Mouse (Mus musculus) E14TG2a.4 (cell line): ENCODE measurements around the gene Asap3.

ENCODE experiments used
- H3K27me3 ChIP-seq: 2 replicates; pipeline ENCODE4 v1.6.1; 2014; ENCODE audit warnings: low read length, control low read depth; ENCODE audit not compliant: insufficient read depth
- H3K36me3 ChIP-seq: 2 replicates; pipeline ENCODE4 v1.6.1; 2014; ENCODE audit warnings: low read length, control low read depth; ENCODE audit not compliant: insufficient read depth
- H3K4me1 ChIP-seq: replicated peaks from 2 replicates; pipeline ENCODE4 v1.6.1; 2014; ENCODE audit warnings: low read depth, low read length, control low read depth
- H3K4me3 ChIP-seq: replicated peaks from 2 replicates; pipeline ENCODE4 v1.5.1; 2014; ENCODE audit warnings: mild to moderate bottlenecking, low read length
- H3K9me3 ChIP-seq: 2 replicates; pipeline ENCODE4 v1.6.1; 2014; ENCODE audit warnings: low read length, control low read depth
- CTCF ChIP-seq: conservative IDR thresholded peaks from 2 replicates; pipeline ENCODE4 v1.5.1; 2014; ENCODE audit warnings: low read length
- NANOG ChIP-seq: IDR thresholded peaks from 2 replicates; pipeline ENCODE4 v1.6.1; 2014; ENCODE audit warnings: borderline replicate concordance, low read length, mixed read lengths
- POU5F1 ChIP-seq: IDR thresholded peaks from 2 replicates; pipeline ENCODE4 v1.6.1; 2014; ENCODE audit warnings: low read length, borderline replicate concordance

Gene Asap3

DNA sequence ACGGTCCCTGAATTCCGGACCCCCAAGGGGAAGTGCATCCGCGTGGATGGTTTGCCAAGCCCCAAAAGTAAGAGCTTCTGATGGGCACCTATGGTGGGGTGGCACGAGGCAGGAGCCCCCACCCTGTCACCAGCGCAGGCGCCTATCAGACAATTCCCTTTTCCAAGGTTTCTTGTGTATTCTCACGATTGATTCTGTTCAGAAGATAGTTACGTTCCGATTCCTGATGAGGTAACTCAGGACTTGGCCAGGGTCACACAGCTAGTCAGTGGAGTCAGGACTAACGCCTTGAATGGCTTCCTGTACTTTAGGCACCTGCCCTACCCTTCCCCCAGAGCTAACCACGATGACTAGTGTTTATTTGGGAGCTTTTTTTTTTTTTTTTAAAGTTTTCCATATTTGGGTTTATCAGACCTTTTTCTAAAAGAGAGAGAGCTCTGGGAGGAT is 27.7 kb upstream of the Asap3 start:
- H3K9me3 ChIP-seq = no peaks in the 10 kb centered on the region
- TF ChIP-seq POU5F1 (no peak), CTCF (no peak), NANOG (no peak)
- H3K36me3 ChIP-seq = peaks cover 29% of the 10 kb centered on the region
- H3K27me3 ChIP-seq = no peaks in the 10 kb centered on the region
- H3K4me3 ChIP-seq = peak overlapping the region; percentile 91
- peaks cover 80% of the 10 kb centered on the region for H3K4me1 ChIP-seq

GRCm38 (mm10) chr4:136179456-136179855 is 26.7 kb upstream of the Asap3 start:
- H3K36me3 ChIP-seq = peaks cover 38% of the 10 kb centered on the region
- peaks cover 78% of the 10 kb centered on the region for H3K4me1 ChIP-seq
- H3K27me3 ChIP-seq = no peaks in the 10 kb centered on the region
- H3K4me3 ChIP-seq = peak overlapping the region; percentile 84
- H3K9me3 ChIP-seq = no peaks in the 10 kb centered on the region
- no peak for TF ChIP-seq NANOG
- no peak for TF ChIP-seq CTCF
- TF ChIP-seq POU5F1 = no peak

- H3K9me3 ChIP-seq = no peaks in the 10 kb centered on the region
- H3K36me3 ChIP-seq = peaks cover 43% of the 10 kb centered on the region
- peaks cover 75% of the 10 kb centered on the region for H3K4me1 ChIP-seq
- no peaks in the 10 kb centered on the region for H3K27me3 ChIP-seq
- TF ChIP-seq NANOG (no peak), CTCF (peak; percentile 84)
- H3K4me3 ChIP-seq = peak overlapping the region; percentile 84
Measured at GRCm38 (mm10) chr4:136179998-136180397, 26.2 kb upstream of the Asap3 start.

DNA sequence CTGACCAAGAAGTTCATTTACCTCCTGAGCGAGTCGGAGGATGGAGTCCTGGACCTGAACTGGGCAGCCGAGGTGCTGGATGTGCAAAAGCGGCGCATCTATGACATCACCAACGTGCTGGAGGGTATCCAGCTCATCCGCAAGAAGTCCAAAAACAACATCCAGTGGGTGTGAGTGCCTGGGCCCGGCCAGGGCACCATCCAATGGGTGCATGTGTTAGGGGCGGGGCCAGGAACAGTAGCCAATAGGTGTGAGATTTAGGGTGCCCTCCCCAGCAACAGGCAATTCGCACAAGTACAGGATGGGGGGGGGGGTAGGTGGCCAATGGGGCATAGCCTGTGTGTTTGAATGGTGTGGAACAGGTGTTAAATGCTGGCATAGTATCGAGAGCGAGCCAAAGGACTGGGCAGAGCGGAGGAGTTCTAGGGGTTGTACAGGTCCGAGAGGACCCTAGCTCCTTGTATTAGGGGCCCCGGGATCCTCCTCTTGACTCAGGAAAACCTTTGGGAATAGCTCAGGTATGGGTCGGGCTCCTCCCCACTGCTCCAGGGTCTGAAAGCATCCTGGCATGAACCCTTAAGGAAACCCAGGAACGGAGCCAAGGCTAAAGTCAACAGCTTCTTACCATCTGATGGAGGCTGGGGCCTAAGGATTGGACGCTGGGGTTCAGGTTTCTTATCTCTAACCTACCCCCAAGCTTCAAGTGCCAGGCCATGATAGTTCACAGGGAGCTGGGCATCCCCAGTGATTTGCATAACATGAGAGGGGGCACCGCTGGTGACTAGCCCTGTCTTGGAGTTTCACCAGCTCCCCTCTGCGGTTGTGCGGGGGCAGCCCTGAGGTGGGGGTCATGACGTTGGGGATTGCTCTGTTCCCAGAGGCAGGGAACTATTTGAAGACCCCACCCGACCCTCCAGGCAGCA is 25.5 kb upstream of the Asap3 start:
- H3K36me3 ChIP-seq = peaks cover 50% of the 10 kb centered on the region
- no peaks in the 10 kb centered on the region for H3K27me3 ChIP-seq
- peak overlapping the region; percentile 84 for H3K4me3 ChIP-seq
- no peaks in the 10 kb centered on the region for H3K9me3 ChIP-seq
- TF ChIP-seq POU5F1 (no peak), CTCF (no peak), NANOG (no peak)
- peaks cover 68% of the 10 kb centered on the region for H3K4me1 ChIP-seq

DNA sequence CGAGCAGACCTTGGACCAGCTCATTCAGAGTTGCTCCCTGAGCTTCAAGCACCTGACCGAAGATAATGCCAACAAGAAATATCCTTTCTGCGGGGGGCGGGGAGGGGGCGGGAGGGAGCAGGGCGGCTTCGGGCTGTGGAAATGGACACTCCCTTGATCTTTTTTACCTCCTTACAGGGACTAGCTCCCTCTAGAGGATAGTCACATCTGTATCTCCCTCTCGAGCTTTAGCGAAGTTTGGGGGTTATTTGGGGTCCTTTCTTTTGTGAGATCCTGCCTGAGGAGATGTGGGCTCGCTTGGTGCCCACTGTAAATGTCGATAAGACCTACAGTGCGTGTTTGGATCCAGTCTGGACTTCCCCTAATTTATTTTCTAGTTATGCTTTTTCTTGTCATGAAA is 24.8 kb upstream of the Asap3 start:
- H3K4me1 ChIP-seq = peaks cover 61% of the 10 kb centered on the region
- peak overlapping the region; percentile 84 for H3K4me3 ChIP-seq
- no peaks in the 10 kb centered on the region for H3K9me3 ChIP-seq
- no peaks in the 10 kb centered on the region for H3K27me3 ChIP-seq
- peaks cover 54% of the 10 kb centered on the region for H3K36me3 ChIP-seq
- TF ChIP-seq POU5F1 (no peak), CTCF (peak; percentile 16; the same call in 1 of the 2 replicates)

DNA sequence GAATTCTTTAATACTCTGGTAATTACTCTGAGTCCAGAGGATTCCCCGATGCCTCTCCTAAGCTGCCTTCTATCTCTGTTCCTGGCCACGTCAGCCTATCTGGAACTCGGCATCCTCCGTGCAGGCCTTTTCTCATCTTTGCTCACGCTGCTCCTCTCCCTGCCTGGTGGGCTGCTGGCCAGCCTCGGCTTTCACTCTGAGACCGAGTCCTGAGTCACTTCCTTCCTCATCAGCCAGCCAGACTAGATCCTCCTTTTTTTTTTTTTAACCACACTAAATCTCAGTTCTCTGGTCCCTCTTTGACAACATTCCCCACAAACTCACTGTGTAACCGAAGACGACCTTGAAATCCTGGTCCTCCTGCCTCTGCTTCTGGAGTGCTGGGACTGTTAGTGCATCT is 20.8 kb upstream of the Asap3 start:
- Histone ChIP-seq H3K4me3 (no peak overlapping the region), H3K9me3 (no peaks in the 10 kb centered on the region), H3K27me3 (no peaks in the 10 kb centered on the region), H3K36me3 (peaks cover 82% of the 10 kb centered on the region), H3K4me1 (peaks cover 46% of the 10 kb centered on the region)
- TF ChIP-seq NANOG (no peak), POU5F1 (no peak), CTCF (no peak)

- TF ChIP-seq CTCF (no peak), NANOG (no peak), POU5F1 (no peak)
Measured at GRCm38 (mm10) chr4:136186315-136186714, 19.9 kb upstream of the Asap3 start.

DNA sequence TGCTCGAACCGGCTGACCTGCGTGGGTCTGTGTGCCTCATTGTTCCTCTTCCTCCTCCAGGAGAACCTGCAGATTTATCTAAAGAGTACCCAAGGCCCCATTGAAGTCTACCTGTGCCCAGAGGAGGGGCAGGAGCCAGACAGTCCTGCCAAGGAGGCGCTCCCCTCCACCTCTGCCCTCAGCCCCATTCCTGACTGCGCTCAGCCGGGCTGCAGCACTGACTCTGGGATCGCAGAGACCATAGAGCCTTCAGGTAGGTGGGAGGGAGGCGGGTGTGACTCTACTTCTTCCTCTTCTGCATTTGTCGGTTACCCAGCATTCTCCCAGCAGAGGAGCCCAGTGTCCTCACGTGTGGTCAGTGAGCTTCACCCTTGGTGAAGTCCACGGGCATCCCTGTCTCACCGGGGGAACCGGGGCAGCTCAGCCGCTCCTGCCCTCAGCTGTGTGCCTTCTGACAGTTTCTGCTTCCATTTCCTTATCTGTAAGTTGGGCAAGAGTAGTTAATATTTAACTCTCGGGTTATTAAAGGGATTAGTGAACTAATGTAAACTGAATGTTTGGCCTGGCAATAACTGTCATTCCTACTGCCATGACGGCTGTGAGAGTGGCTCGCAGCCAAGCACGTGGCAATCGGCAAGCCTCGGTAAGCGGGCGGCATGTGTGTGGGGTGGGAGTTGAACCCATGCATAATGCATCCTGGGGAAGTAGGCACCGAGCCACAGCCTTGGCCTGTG is 19.3 kb upstream of the Asap3 start:
- Histone ChIP-seq H3K4me3 (no peak overlapping the region), H3K9me3 (no peaks in the 10 kb centered on the region), H3K36me3 (peaks cover 97% of the 10 kb centered on the region), H3K27me3 (no peaks in the 10 kb centered on the region), H3K4me1 (peaks cover 39% of the 10 kb centered on the region)
- TF ChIP-seq POU5F1 = no peak
- TF ChIP-seq NANOG = no peak
- TF ChIP-seq CTCF = no peak

More at GRCm38 (mm10) chr4:136186315-136186714, 19.9 kb upstream of the Asap3 start:
- H3K4me3 ChIP-seq = no peak overlapping the region
- H3K27me3 ChIP-seq = no peaks in the 10 kb centered on the region
- peaks cover 92% of the 10 kb centered on the region for H3K36me3 ChIP-seq
- no peaks in the 10 kb centered on the region for H3K9me3 ChIP-seq
- H3K4me1 ChIP-seq = peaks cover 38% of the 10 kb centered on the region
